Mouse (Mus musculus) layer of hippocampus, postnatal 36 days (tissue): ENCODE measurements around the gene Farp1. TPM values are rescaled to one million over a fixed set of nuclear protein-coding genes. Genes with fewer than 3 reads are reported as not detected.

Source experiments
- DNase-seq, 2 experiments: peaks; one replicate each; pipeline ENCODE4 v3.0.0; 2022
- total RNA-seq, 2 experiments: library from RNA; stranded (reverse); gene quantifications; 2 replicates each; pipeline ENCODE4 v1.2.3; 2021

The Farp1 gene
- total RNA-seq, 2 experiments from 2014 or later, result 91.6 to 115 TPM

DNA sequence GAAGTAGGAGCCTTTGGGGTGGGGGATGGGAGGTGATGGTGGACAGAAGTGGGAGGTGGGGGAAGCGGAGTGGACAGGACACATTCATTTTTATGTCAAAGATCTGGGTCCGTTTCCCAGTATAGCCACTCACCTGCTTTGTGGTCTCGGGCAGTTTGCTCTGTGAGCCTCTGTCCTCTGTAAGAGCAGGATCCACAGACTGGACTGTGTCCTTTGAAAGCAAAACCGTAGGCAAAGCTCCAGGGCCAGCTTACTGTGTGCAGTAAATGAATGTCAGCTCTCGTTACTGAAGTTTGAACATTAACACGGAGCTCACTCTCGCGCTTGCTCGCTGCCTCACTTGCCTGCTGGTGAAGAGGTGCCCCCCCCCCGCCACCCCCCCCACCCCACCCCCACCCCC, 110.7 kb downstream of the Farp1 start:
- DNase-seq, result no peak

DNA sequence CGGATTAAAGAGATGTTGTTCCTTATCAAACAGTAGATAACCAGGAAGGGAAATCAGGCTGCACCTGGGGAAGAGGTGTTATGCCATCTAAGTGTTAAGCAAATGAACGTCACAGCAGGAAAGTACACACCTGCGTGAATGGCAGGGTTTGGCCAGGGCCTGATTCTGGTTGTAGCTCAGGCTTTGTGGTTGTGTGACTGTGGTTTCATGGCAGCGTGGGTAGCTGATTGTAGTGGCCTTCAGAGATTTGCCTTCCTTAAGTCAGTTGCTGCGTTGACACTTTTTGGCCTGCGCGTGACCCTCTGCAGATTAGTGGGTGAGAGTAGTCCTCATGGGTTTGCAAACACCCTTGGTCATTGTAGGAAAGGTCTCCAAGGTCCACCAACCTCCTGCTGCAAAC, 111.2 kb downstream of the Farp1 start:
- no peak for DNase-seq

DNA sequence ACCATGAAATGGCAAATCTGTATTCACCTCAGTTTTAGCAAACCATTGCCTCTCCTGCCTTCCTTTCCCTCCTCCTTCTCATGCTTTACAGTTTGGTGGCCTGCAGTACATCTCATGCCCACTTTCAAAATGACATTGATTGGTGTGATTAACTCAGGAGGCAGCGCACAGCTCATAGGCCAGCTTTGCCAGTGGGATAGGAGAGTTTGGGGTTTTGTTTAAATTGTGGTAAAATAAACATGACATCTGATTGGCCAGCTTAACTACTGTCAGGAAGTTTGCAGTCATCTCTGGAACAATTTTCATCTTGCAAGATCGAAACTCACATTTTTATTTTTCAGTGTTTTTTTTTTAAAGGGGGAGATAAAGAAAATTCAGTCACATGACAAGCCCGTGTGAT, 112.0 kb downstream of the Farp1 start:
- DNase-seq, result no peak

DNA sequence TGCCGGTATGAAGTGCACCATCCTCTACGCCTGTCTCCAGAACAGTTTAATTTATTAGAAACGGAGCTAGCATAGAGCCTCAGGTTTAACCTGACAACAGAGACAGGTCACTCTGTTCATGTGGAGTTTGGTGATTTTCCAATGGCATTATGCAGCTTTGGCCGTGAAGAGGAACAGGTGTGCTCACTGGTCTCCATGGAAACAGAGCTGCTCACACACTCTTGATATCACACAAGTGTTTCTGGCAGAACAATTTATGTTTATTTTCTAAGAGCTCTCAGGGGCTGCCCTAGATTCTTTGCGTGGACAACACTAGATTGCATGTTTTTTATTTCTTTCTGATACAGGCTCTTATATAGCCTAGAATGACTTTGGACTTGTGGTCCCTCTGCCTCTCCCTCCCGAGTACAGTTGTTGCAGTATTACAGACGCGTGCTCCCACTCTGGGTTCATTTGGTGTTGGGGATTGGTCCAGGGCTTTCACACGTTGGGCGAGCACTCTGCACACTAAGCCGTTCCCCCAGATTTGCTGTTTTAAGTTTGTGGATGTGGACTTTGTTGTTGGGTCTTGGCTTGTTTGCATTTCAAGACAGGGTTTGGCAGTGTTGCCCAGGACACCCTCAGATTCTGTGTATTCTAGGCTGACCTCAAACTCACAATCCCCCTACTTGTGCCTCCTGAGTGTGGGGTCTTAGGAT, 113.2 kb downstream of the Farp1 start:
- no peak for DNase-seq

DNA sequence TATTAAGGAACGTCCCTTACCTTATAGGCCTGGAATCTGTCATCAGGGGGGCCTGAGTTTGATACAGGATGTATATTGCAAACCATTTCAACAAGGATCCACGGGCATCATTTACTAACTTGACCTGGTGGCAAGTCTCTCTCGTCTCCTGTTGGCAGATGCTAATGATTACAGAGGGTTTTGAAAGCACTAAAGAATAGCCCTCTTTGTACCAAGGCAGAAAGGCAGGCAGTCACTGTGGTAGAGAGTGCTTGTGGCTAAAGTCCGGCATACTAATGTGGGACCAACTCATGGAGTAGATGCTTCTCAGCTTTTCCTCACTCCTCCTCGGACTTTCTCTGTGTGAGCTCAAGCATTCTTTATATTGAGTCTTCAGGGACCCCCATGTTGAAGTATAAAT, 115.0 kb downstream of the Farp1 start:
- DNase-seq, result no peak

DNA sequence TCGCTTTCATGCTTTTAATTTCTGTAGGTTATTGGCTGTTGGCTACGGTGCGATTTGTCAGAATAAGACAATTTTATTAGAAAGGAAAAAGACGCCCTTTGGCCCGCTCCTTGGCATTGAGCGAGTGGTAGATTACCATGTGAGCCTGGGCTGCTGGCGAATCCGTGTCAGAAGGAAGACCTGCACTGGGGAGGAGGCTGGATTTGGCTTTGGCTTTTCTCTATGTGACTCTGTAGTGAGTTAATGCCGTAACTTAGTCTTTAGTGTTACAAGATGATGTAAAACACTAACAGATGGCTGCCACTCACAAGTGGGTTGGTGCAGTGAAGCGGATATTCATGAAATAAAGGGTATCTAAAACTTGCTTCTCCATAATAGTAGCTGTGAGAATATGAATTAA, 116.8 kb downstream of the Farp1 start:
- DNase-seq, result no peak

DNA sequence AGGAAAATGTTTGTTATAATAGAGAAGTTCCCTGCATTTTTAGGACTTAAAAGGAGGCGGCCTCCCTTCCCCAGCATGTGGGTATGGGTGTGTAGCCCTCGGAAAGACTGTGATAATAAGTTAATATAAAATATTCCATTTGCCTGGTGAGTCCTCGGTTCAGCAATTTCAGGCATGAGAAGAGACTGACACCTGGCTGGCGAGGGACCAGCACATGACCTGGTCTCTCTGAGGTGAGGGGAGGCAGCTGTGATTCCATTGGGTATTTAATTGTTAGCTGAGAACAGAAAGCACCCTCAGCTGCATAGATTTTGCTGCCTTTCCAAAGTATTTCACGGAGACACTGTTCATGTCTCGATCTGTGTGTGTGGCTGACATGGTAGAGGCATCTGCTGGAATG, 117.8 kb downstream of the Farp1 start:
- DNase-seq, result no peak

DNA sequence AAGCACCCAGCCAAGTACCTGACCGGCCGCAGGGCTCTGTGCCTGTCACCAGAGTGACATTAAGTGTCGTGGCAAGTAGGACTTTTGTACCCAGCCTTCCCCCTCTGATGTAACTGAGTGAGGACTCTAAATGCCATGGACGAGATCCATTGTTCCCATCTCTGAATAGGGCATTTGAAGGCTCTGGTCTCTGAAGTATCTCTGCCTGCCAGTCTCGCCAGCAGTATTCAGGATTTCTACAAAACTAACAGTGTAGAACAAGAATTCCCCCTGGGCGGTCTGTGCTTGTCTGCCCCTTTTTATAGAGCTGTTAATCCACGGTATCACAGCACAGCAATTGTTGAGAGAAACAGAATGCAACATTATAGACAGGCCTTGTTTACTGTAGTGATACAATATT, 118.3 kb downstream of the Farp1 start:
- DNase-seq, result no peak

DNA sequence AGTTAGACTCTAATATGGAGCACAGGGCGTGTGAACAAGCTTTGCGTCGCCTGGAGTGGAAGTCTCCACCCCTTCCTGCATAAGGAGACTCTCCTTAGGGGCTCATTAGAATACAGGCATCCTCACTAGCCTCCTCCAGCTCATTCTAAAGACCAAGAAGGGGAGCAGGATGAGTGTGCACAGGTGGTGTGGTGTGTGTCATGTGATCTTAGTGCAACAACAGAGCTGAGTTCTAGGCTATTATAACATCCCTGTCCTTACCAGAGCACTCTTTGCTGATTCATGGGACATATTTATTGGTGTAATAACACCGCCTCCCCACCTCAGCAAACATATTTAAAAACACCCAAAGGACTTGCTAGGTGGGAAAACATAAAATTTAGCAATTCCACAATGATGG, 120.2 kb downstream of the Farp1 start:
- no peak for DNase-seq

DNA sequence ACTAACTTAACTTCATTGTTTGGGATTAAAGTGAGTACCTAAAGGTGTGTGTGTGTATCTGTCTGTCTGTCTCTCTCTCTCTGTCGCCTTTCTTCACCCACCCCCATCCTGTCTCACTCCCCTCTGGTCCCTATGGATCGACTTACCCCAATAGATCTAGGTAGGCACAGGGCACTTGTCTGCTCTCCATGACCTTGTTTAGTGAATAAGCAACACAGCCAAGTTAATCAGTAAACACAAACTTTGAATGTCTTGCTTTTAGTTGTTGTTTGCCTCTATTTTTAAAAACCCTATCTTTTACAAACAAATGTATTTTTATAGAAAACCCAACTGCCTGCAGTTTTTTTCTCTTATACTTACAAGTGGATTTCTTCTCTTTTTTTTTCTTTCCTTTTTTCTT, 123.6 kb downstream of the Farp1 start:
- DNase-seq, result no peak

DNA sequence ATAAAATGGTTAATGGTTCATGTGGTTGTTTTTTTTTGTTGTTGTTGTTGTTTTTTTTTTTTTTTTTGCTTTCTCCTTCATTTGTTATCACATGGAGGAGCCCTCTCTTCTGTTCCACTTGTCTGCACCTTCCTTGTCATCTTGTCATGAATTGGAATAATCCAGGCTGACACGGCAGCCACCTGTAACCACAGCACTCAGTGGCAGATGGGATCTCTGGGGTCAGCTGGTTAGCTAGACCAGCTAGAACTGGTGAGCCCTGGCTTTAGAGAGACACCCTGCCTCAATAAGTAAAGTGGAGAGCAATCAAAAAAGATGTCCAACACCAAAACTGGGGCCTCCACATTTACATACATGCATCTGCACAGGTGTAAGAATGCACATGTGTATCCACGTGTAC, 127.8 kb downstream of the Farp1 start:
- DNase-seq, result no peak

DNA sequence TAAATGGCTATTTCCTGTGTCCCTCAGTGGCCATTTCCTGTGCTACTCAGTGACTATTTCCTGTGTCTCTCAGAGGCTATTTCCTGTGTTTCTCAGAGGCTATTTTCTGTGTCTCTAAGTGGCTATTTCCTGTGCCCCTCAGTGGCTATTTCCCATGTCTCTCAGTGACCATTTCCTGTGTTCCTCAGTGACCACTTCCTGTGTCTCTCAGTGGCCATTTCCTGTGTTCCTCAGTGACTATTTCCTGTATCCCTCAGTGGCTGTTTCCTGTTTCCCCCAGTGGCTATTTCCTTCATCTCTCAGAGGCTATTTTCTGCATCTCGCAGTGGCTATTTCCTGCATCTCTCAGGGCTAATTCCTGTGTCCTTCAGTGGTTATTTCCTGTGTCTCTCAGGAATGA, 129.9 kb downstream of the Farp1 start:
- DNase-seq, result no peak

DNA sequence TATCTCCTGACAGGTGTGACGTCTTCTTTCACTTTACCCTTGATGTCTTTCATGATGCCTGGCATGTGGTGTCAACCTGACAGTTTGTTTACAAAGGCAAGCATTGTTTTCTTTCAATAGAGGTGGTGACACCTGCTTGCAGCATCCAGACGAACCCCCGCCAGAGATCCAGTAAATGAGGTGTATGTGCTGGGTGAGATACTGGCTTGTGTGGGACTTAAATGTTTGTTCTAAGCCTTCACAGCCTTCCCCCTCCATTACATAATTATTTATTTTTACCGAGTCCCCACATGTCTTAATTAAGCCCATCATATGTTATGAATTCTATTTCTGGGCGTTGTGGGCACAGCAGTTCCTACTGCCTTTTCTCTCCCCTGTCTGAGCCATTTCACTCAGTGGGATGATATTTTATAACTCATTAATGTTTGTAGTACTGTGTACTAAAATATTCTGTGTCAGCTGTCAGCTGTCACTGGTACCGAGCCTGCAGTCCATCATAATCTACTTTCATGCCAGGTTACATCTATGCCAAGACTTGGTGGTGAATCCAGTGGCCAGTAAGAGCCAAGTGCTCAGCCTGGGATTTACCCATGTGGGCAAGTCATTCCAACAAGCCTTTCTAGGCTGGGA, 130.5 kb downstream of the Farp1 start:
- DNase-seq, result no peak

DNA sequence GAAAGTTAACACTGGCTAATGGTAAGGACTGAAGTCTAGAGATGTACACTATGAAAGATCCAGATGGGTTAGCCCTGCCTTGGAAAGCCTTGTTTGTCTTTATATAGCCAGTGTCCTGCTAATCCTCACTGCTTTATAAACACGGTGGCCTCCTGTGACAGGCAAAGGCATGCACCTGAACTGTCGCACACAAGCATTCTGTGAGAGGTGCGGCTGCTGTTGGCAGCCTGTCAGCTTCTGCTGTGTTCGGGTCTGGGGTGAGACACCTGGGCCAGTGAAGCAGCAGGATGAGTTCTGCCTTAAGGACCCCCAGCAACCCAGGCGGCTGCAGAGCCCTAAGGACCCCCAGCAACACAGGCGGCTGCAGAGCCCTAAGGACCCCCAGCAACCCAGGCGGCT, 131.0 kb downstream of the Farp1 start:
- no peak for DNase-seq

DNA sequence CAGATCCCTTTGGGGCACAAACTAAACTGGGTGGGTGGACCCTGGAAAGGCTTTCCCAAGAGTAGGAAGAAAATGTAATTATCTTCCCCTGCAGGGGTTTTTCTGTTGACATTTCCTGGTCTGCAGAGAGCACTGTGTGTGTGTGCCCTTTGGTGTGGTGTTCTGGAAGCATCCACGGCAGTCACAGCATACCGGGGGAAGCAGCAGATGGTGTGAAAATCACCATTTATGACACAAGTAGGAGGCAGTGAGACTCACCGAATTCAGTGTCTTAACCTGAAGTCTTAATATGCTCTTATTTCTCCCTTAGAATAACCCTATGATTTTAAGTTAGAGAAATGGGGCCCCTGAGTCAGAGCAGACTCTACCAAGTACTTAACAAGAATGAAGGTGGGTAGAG, 133.7 kb downstream of the Farp1 start:
- DNase-seq, result no peak

DNA sequence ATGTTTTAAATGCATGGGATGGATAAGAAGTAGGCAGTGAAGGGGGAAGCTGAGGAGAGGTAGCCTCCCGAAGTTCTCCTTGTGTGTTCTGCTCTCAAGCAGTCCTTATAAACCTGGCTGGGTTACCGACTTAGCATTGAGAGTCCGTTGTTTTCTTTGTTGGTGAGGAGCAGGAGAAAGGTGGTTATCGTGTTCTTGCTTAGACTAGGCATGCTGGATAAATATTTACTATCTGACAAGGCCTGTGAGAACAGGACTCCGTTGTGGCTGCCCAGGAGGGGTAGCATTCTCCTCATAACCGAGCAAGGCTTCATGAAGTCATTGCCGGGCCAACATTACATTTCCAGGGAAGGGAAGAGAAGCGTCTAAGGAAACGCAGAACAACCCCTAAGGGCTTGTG, 135.3 kb downstream of the Farp1 start:
- no peak for DNase-seq

DNA sequence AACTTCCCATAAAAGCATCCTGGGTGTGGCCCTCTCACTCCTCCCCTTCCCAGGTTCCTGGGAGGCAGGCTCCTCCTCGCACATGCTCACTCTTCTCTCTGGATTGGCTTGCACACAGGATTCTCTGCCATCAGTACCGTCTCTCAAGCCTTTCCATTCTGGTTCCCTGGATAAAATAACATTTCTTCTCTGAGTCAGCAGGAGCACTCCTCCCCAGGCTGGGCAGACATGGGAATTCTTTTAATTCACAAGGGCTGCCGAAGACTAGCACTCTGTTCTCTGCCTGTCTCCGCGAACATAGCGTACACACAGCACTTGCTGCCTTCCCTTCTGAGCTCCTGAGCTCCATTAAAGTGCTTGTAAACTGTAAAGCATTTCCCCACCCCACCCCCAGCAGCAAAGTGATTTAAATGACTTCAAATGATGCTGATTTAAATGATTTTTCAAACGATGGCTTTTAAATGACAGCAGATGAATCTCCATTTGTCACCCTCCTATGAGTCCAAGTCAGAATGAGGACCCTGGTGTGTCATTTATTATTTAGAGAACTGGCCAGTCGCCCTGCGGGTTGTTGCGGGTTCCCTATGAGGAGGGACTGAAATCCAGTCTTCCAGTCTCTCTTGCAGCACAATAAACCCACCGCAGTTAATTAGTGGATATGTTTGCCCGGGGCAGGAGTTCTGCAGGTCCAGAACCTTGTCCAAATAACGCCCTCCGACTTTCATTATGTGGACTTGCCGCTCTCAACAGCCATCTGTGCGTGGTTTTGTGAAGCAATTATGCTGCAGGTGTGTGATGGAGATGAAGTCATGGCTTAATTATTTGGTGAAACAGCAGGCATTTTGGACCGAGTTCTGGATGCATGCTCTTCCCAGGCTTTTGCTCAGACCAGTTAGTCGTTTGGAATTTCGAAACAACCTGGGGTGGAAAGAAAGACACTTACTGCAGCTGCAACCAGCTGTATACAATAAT, 137.4 kb downstream of the Farp1 start:
- peak; percentile 58 to 60 for DNase-seq

DNA sequence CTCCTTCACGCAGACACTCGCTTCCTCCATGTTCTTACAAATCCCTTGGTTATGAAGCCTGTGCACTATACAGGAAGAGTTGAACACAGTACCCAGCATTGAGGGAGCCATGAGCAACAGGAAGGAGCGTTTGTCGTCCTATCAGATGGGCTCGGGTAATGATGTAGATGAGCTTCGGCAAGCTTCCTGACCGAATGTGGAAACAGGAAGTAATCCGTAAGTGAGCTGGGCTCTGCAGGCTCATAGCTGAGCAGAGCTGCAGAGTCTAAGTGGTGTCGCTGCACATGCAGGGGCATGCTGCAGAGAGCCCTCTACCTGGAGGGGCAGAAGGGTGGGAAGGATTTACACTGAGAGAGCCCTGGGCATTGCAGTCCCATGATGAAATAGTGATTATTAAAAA, 140.4 kb downstream of the Farp1 start:
- no peak for DNase-seq

DNA sequence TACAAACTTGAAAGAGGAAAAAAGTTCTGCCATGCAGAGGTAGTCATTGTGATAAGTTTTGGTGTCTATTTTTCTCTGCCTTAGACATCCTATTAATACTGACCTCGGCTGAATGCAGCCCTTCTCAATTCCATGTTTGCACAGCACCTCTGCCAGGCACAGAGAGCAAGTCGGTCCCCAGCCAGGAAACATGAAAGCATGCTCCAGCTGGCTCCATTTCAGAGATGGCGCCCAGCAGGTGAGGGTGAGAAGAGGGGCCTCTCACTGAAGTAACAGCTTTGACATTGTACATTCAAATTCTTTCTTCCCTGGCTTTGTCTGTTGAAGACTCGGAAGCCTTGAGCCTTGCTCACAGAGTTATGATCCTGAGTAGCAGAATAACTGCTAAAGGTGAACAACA, 140.9 kb downstream of the Farp1 start:
- no peak for DNase-seq

DNA sequence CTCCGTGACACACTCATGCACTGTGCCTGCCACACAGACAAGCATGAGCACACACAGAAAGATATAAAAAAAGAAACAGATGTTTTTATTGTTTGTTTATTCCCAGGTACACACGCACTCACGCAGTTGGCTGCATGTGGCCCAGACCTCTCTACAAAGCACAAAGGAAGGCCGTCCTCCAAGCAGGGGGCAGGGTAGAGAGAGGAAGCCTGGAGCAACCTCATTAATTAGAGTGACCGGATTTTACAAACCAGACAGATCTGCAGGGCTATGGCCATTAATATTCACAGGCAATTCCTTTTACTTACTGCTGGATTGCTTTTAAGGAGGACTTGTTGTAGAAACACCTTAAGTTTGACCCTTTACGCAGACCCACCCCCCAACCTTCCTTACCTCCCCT, 142.9 kb downstream of the Farp1 start:
- DNase-seq, result no peak

DNA sequence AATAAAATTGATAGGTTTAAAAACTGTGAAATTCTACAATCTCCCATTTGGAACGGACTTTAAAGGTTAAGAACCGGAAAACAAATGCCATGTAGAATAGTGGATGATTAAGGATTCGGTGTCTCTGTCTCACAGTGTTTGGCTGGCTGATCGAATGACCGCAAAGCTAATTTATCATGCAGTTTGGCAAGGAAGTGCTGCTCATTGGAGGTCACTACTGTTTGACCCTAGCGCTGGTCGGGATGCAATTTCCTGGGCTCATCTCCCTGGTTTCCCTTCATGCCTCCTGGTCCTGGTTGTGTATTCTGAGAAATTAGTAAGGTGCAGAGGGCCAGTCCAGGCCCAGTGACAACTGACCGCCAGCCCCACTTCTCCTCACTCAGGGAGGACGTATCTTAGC, 145.6 kb downstream of the Farp1 start:
- DNase-seq, result no peak

DNA sequence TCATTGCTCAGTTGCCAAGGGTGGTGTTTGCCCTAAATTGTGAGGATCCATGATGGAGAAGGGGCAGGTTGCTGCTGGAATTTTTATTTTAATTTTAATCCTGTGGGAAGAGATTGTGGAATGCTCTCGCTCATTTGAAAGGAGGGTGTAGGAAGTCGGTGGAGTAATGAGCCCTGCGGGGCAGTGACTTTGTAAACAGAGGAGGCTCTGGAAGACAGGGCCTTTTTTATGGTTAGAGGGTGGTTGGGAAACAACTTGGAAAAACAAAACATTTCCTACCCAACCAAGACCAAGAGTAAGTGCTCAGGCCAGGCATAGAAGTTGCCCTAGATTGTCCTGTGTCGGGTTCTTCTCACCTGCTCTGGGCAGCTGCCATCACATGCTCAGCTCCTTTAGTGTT, 146.8 kb downstream of the Farp1 start:
- no peak for DNase-seq

DNA sequence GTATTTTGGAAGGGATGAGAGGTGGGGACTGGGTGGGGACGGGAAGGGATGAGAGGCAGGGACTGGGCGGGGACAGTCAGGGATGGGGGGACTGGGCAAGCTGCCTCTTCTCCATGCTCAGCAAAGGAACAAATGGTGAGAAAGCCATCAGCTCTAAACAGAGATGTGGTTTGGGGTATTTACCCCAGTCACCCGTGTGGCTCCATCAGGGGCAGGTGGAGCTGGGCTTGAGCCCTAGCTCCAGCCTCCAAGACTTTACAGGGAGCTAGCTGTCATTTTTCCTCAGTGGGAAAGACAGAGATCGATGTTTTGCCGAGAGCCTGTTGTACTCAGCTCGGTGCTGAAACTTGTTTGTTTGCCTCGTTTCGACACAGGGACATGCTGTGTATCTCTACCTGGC, 148.0 kb downstream of the Farp1 start:
- DNase-seq, result no peak
